Mouse (Mus musculus) urinary bladder, postnatal 4 days (tissue): ENCODE data around the gene St3gal4.

Source experiments
- DNase-seq, 2 experiments: peaks; one replicate each; pipeline ENCODE4 v3.0.0; 2021 to 2022; ENCODE audit warnings: low spot score in 2 of 2

Gene St3gal4

DNA sequence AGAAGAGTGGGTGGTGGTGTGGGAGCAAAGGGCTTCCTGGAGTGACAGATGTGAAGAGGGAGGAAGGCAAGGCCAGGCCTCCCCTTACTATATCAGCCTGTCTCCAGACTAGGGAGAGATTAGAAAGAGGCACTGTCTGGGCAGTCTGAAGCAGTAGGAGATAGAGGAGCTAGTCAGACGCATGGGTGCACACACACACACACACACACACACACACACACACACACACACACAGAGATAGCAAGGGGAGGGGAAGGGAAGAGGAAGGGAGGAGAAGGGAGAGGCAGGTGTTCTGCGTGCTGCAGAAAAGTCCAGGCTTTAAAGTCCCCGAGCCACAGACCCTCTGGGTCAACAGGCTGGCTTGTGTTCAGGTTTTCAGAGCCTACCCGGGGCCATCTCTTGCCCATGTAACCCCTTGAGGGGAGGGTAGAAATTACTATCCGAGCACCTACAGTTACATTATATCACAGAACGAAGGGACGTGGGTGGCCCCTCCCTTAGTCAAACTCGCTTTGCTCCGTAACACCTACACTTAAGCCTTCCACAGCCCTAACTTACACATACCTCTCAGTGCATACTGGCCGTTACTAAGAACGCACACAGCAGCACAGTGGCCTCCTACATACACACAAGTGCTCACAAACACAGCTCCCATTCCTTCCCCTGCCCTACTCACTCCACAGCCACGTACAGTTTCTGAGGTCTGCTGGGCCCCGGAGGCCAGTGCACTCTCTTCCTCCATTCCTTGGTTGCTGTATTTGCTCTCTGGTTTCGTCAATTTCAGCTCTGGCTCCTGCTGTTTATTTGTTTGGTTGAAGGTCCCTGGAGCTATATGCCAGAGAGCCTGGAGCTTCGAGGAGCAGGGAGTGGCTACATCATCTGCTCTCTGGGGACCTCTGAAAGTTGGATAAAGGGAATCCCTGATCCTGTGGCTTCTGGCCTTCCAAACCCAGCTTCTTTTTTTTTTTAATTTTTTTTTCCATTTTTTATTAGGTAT, 12.9 kb downstream of the St3gal4 start:
- peak in 1 of 2 experiments; percentile 40 for DNase-seq

DNA sequence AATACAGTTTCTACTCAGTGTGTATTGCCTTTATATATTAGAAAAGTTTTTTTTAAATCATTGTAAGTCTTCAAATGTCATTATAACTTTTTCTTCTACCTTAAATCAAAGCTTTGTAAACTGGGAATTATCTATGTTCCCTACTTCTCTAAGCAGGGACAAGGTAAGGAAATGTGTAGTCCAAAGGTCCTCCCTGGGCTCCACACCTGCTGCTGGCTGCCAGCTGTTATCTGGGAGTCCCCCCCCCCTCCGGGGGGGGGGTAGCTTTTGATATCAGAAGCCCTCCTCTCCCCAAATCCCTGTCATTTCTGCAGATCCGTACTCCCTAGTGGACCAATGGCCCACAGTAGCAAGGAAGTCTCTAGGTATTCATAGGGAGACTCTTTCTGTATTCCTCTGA, 13.6 kb downstream of the St3gal4 start:
- DNase-seq = peak in 1 of 2 experiments; percentile 14

DNA sequence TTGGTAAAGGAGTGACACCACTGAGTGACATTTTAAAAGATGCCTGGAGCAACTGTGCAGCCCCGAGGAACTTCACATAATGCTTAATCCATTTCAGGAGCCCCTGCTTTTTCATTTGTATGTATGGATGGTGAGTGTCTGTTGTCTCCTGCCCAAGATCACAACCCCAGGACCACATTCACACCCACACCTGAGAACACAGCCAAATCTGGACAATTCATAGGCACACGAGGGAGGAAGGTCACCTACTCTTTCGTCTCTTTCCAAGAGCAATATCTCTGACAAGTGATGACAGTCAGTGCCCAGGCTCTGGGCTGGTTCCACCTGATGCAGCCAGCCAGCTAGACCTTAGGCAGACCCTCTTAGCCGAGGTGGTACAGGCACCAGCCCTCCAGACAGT, 14.4 kb downstream of the St3gal4 start:
- peak in 1 of 2 experiments; percentile 17 for DNase-seq

DNA sequence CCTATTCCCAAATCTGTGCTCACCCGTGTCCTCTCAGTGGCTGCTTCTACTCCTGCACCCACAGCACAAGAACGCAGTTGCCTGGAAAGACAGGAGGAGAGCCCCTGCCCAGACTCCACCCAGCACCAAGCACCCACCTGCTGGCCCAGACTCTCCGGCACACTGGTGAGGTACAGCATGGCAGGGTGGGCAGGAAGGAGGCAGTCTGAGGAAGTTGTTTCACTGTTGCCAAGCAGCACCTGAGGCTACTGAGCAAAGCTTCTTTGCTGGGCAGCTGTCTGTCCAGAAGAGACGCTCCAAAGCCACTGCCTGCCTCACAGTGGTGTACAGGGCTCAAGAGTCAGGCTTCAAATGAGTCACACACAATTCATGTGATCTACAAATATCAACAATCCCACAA, 20.3 kb downstream of the St3gal4 start:
- peak; percentile 15 to 57 for DNase-seq

DNA sequence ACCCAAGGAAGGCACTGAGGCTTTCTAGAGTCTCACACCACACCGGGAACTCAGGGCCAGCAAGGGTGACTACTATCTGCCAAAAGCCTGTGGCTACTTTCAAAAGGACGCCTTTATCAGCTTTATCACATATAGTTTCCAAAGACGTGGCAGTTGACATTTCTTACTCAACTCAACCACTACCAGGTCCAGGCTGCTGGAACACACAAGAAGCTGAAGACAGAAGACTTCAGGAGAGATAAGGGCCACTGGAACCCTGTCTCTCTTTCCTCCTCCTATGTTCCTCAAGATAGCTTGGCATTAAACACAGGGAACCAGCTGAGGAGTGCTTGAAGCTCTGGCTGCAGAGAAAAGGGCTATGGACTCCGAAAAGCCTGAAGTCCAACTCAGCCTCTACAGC, 21.2 kb downstream of the St3gal4 start:
- peak in 1 of 2 experiments; percentile 16 for DNase-seq

DNA sequence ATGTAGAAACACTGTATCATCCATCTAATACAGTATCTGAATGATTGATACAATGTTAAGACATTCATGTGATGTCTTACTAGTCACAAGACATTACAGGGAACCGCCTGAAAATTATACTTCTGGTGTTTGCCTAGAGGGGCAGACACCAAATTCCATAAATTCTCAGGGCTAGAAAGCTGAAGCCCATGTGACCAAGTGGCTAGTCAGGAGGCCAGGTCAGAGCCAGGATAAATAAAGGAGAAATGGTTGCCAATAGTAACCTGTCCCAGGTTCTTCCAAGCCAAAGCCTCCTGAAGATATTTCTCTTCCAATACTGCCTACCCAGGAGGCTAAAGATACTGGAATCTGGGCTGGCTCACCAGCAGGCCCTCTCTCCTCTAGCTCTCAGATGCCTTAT, 23.3 kb downstream of the St3gal4 start:
- DNase-seq = no peak

DNA sequence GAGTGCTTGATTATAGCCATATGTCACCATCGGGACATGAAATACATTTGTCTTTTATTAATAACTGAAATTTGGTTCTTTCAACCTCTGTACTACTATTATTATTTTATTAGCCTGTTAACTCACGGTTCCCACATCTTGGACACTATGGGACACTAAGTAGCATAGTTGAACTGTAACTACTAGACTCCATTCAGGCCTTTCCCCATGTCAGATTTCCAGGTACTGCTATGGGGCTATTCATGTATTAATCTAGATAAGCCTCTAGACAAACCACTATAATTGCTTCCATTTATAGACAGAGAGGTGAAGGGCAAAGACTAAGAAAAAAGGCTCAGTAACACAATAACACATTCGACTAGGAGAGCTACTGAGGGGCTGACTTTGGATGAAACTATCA, 25.7 kb downstream of the St3gal4 start:
- no peak for DNase-seq

DNA sequence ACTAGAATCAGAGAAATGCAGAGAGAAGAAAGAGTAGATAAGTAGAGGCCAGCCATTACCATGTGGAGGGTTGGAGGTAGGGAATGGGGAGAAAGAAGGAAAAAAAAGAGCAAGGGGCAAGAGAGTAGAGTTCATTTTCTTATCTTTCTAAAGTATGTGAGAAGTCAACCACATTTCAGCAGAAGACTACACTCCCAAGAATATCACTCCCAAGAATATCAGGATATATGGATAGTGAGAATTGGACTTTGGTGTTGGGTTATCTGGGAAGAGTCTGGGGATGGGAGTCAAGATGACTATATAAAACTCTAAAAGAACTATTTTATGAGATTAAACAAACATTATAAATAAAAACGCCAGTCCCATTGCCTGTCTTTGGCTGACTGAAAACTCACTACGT, 26.2 kb downstream of the St3gal4 start:
- no peak for DNase-seq

DNA sequence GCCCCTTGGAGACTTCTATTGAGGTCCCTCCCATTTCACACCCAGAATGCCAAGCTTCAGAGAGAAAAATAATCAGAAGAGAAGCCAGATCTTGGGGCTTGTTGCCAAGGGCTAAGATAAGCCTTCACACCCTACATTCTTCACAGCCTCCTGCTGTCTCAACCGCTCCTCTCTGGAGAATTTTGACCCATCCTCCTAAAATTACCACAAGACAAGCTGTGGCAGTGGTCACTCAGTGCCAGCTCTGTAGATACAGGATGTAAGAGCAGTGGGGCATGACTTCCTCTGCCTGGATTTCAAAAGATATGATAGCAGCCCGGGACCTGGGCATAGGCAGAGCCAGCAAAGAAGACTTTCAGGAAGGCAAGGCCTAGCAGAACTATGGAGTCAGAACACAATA, 57.6 kb downstream of the St3gal4 start:
- DNase-seq = peak; percentile 15 to 17

DNA sequence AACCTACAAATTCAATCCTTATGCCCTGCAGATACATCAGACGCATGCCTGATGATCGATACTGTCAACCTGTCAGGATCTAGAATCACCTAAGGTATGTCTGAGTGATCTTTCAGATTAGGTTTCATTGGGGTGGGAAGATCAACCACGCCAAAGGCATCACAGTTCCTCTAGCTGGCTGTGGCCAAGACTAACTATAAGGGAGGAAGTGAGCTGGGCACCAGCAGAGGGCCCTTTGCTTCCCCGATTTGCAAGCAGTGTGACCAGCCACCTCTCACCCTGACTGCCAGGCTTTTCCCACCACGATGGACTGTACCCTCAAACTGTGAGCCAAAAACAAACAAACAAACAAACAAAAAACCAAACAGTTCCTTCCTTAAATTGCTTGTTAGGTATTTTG, 59.2 kb downstream of the St3gal4 start:
- peak in 1 of 2 experiments; percentile 14 for DNase-seq

DNA sequence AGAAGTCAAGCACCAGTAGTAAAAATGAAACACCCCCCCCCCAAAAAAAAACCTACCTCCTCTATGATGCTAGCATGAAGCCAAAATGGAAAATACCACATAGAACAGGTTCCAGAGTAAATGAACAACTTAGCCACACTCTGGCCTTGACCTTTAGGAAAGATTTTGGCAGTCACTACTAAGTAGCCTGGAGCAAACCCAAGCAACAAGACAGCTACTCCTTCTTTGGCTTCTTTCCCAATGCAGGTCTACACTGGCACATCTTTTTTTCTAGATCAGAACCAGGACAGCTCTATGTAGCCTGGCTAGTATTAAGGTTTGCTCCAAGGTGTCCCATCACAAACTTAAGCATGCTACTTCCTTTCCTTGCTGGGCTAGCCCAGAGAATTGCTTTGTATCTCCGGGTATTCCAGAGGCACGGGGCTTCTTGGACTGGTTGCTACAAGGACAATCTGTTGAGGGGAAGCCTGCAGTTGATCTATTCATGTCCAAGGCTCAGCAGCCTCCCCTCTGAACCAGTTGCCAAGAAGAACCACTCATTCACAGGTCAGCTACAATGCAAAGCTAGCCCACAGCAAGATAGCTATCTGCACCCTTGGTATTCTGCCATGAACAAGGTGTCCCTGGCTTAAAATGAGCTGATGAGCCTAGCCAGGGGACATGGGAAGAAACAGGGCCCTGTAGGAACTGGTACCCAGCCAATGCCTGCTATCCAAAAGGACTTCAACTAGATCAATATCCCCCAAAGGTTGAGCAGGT, 60.3 kb downstream of the St3gal4 start:
- DNase-seq = peak in 1 of 2 experiments; percentile 15

DNA sequence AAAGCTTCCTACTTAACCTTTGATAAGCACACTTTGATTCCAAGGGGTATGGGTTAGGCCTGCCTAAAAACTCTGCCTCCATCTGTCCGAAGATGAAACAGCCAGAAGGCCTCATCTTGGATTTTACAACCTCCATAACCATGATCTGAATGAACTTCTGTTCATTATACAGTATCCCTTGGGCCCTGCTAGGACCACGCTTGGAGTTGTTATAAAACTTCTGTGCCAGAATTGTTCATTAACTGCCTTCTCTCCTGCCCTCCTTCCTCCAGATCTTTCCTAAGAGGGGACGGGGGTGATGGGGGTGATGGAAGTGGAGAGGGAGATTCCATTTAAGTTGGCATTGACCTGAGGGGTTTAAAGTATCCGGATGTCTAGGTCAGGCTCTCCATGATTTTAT, 60.9 kb downstream of the St3gal4 start:
- peak; percentile 9 to 39 for DNase-seq

DNA sequence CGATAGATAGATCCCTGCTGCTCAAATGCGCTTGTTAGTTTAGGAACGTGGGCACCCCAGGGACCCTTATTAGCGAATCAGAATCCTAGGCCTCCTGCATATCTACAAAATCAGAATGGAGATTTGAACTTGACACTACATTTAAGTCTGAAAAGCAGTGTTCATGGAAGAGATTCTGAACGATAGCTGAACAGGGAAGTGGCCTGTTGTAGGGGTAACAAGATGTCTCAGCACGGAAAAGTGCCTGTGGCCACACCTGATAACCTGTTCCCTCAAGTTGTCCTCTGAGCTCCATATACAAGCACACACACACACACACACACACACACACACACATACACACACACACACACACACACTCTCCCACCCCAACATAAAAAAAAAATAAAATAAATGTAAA, 61.4 kb downstream of the St3gal4 start:
- peak in 1 of 2 experiments; percentile 26 for DNase-seq

DNA sequence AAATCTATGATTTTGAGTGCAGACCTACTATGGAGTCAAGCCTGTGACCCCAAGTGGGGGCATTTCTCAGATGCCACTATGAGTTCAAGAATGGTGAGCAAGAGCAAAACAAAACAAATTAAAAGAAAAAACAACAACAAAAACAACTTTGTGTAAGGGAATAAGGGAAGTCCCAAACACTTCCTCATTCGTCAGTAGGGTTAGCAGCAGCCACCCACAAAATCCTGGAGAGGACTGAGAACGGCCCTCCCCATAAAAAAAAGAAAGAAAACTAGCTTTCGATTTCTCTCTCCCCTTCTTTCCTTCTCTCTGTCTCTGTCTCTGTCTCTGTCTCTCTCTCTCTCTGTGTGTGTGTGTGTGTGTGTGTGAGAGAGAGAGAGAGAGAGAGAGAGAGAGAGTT, 62.5 kb downstream of the St3gal4 start:
- DNase-seq = no peak

DNA sequence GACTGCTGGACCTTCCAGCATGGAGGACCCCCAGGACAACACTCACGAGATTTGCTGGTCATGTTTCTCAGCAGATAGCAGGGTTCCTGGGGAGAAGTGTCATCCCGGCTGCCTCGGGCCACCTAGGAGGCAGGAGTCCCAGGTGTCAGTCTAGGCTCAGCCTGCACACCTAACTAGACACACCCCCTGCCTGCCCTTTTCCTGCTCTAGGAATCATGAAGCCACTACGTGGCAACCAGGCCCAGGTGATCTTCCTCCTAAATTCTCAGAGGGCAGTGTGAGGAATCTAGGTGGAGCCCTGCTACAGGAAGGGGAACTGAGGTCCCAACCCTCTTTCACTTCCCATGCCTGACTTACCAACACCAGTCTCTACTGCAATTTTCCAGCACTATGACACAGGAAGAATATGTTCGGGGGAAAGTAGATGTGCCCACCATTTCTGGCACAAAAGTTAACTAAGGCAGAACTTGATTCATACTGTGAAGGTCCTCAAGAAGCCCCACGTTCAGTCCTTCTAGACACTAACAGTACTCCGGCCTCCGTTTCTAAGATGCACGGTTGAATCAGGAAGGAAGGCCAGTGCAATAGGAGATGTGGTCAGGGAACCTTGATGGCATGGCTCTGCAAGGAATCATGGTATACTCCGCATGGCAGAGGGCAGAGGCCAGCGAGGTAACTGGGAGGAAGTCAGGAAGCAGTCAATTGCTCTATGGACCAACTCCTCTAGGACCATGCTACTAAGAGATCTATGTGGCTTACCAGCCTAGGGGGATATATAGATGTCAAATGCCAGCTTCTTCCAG, 63.3 kb downstream of the St3gal4 start:
- peak; percentile 15 to 54 for DNase-seq

DNA sequence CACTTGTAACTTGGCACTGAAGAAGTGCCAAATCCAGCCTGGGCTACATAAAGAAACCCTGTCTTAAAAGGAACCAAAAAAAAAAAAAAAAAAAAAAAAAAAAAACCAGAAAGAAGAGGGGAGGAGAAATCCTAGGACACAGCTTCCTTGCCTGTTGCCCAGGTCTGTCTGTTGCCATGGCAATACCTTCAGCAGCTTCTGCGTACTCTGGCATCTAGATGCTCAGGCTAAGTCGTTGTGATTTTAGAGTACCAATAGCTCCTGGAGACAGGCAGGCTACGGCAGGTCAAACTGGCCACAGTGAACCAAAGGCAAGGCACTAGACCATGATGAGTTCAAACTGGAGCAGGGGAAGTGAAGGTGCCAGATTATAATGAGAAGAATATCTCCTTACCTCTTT, 65.4 kb downstream of the St3gal4 start:
- peak in 1 of 2 experiments; percentile 28 for DNase-seq

DNA sequence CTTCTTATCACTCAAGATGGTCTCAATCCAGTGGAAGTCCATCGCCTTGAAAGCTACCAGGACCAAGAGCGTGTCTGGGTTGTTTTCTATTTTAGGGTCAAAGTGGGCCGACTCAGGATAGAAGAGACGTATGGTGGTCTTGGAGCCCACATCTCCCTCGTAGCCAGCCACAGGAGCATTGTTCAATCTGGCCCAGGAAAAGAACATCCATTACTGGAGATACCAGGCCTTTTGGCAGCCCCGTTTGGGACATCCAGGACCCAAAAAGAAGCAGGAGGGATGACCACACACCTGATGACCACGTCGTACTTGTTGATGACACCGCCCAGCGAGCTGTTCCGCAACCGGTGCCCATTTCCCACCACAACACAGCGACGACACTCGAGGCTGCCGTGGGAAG, 66.0 kb downstream of the St3gal4 start:
- DNase-seq = peak; percentile 14 to 56

DNA sequence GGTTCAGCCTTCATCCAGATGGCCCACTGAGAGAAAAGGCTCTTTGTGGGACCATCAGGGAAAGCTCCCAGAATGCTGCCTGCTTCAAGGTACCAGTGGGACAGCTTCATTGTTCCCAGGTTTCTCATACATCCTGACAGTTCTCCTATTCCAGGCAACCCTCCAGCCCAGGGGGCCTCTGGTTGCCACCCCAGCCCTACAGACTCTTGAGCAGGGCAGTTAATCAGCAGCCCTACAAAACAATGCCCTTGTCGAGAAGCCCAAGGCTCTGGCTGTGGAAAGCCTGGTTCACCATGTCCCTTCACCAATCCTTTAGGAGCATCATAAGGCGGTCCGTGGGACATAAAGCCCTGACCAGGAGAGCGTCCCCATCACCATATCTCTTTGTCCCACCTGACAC, 66.4 kb downstream of the St3gal4 start:
- DNase-seq = peak in 1 of 2 experiments; percentile 35

DNA sequence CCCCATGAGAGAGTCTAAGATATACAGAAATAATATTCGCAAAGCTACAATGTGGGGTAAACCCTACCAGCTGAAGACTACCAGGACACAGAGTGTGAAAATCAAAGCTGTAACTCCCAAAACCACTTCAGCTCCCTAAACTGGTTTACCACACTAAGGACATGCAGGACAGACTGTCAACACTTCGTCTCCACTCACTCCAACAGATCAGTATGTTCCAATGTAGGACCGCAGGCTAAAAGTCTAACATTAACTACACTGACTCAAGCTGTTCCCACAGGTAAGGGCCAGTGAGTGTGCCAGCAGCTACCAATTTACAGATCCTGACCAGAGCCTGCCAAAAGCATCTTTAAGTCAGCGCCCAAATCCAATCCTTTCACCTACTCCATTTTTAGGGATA, 67.4 kb downstream of the St3gal4 start:
- DNase-seq = no peak

DNA sequence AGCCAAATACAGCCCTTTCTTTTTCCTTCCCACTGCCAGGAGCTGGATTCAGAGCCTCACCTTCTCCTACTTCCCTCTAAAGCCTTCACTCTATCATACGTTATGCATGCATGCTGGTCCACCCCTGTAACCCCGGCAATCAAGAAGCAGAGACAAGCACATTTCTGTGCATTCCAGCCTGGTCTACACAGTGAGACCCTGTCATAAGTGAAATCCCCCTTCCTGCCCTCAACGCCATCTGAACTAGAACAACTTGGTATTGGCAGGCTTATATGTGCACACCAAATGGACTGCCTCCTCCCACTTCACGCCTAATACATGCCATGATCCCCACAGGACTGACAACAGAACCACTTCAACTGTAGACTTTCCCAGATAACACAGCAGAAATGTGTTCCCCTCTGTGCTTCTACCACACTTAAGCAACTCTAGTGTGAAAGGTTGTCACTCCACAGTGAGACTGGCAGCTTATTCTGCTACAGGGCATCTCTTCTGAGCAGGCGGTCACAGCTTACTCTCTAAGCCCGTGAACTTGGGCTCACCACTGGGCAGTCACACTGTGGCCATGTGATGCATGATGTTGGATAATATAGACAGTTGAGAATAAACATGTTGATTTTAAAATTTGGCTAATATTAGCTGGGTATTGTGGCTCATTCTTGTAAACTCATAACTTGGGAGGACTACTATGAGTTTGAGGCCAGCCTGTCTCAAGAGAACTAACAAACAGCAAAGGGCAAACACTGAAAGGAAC, 68.2 kb downstream of the St3gal4 start:
- peak; percentile 10 to 43 for DNase-seq
